Mouse (Mus musculus) kidney, postnatal 36 days (tissue): ENCODE data around the gene Gm3336.

ENCODE experiments used
- DNase-seq, 2 experiments: peaks; one replicate each; pipeline ENCODE4 v3.0.0; 2021 to 2022; ENCODE audit warnings: mixed read lengths in 2 of 2

Gene Gm3336

DNA sequence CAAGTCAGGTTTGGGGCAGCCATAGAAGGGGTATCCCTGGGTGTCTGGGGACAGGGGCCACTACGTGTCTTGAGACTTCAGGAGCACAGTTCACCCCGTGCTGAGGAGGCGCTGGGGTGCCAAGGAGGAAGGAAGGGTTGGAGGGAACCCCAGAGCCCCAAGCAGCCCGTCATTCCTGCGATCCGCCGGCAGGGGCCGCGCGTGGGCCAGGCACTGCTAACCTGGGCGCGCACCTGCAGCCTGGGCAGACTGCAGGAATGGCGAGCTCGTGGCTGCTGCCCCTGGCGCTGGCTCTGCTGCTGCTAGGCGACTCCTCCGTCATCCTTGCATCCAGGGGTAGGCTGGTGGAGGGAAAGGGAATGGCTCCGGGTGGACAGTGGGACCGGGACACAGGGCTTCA lies at the start of gene Gm3336:
TSS of gene Gm3336 (plus strand) at position 247 of the 400 bp plus-strand sequence.
- peak; percentile 72 to 86 for DNase-seq

DNA sequence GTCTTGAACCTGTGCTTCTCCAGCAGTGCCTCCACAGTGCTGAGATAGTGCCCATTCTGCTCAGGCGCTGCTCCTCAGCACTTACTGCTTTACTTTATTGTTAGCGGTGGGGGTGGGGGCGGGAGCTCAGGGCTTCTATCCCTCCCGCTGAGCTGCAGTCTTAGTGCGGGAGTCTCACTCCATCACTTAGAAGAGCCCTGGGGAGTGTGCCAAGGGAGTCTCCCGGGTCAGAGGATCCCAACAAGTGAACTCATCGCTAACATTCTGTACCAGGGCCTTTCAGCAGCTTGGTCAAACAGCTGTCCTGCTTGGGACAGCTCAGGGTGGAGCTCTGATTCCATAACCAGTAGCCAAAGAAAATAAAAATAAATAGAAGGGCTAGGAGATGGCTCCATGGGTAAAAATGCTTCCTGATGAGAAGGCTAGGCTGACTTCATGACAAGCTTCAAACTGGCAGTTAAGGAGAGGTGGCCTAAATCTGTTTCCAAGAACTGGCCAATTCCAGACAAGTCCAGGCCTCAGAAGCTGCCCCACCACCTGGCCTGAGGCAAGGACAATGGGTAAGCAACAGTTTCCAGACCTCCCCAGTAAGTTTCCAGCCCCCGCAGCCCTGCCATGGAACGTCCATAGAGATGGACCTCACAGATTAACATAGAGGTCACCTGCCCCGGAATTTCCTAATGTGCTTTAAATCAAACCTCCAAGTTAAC lies 46.6 kb upstream of the Gm3336 start:
- peak; percentile 65 to 71 for DNase-seq

DNA sequence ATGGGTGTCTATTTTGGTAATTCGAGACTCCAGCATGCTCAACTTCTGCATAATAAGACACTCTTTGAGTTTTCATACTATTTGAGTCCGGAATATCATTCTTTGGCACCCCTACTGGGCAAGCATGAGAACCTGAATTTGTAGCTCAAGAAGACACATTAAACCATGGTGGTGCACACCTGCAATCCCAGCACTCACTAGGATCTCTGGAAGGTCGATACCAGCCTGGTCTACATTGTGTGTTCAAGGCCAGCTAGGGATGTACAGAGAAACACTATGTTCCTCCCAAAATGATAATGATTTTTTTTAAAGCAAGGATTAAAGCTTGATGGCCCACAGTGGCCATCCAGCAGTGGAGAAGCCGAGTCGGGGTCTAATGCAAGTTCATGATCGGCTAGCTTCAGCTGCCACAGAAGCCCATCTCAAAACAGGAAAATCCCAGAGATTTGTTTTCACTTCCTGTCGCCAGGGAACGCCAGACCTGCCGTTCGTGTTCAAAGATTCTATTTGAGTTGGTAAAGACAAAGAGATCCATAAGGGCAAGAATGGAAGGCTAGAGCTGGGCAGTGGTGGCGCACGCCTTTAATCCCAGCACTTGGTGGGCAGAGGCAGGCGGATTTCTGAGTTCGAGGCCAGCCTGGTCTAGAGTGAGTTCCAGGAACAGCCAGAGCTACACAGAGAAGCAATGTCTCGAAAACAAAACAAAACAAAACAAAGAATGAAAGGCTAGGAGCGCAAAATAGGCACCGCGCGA lies 45.8 kb upstream of the Gm3336 start:
- DNase-seq: no peak

DNA sequence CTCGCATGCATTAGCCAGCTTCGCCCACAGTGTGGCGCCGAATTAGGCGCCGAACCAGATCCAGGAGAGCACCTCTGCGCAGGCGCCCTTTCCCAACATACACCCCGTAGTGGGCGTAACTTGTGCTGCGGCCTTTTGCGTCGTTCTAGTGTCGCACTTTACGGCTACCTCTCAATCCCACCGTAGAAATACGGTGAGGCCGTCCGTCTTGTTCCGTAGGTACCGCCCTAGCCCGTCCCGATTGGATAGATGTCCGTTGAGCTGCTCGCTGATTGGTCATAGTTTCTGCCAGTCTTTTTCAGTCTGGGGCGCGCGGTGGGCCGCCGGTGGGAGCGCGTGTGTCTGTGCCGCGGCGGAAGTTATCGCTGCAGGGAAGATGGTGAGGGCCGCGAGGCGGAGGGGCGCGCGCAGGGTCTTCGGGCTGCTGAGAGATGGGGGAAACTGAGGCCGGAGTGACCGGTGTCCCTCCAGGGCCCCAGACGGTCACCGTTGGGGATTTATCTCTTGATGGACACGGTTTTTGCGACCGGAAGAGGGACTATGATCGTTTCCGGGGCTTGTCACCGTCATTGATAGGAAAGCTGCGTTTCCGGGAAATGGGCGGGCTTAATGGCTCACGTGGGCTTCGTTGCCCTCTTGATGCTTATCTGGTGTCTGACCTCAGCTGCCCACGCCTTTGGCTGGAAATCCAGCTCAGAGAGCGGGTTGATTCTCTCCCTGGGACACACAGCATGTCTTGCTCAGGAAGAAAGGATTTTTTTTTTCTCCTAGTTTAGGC lies 45.1 kb upstream of the Gm3336 start, which contains the start of gene Lsm4:
TSS of gene Lsm4 (plus strand) at position 170 of the 778 bp plus-strand sequence.
- peak; percentile 97 to 98 for DNase-seq

DNA sequence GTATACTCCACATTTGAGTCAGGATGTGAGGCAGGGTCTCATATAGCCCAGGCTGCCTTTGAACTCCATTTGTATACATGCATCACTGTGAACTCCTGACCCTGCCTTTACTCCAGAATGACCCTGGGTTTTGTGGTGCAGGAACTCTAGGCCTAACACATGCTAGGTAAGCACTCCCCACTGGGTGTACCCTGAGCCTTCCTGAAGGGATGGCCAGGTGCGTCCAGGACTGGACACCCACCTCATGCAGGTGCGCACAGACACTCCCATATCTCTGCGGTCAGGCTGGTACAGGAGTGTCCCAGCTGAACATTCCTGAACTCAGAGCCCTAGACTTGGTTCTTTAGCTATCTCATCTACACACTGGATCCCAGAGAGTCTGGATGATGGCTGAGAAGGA lies 44.2 kb upstream of the Gm3336 start:
- DNase-seq: no peak

DNA sequence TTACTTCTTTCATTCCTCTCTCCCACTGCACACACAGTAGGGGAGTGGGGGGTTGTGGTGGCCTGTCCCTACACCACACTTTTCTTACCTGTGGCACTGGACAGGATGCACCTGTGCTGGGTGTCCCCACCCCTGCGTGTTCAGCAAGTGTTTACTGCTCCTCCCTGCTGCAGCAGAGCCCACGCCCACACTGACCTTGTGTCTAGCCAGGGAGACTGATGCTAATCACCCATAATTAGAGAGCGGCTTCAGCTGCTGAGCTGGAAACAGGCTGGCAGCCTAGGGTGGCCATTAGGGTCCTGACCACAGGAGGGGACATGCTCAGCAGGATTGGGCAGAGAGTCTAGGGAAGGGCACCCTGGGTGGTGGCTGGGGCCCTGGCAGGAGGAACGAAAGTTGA lies 43.6 kb upstream of the Gm3336 start:
- DNase-seq: no peak

DNA sequence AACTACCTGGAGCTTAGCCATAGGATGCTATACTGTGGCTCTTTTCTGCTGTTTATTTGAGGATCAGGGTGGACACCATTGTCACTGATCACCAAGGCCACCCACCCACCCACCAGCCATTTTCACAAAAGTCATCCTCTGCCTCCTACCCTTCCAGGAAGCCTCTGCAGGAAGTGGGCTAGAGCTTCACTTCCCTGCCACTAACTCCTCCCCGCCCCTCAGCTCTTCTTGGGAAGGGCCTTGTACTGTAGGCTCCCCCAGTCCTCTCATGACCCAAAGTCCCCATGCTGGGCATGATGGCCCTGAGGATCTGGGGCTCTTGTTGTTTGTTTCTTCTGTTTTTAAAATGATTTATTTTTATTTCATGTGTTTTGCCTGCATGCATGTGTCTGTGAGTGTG lies 43.0 kb upstream of the Gm3336 start:
- DNase-seq: no peak

DNA sequence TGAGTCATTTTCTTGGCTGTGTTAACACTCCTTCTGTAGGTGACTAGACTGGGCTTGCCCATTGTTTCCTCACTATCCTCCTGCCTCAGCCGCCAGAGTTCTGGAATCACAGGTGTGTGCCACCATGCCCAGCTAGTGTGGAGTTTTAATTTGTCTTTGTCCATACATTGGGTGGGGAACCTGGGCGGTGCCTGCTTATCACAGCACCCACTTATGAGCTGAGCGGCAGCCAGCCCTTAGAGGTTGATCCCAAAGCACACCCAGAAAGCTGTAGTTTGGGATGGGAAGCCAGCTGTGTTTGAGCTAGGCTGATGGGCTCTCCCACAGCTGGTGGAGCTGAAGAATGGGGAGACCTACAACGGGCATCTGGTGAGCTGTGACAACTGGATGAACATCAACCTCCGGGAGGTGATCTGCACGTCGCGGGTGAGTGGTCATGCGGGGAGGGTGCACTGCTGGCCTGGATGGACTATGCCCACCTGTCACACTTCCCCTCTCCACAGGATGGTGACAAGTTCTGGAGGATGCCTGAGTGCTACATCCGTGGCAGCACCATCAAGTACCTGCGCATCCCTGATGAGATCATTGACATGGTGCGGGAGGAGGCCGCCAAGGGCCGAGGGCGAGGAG lies 40.8 kb upstream of the Gm3336 start:
- peak; percentile 77 to 79 for DNase-seq

DNA sequence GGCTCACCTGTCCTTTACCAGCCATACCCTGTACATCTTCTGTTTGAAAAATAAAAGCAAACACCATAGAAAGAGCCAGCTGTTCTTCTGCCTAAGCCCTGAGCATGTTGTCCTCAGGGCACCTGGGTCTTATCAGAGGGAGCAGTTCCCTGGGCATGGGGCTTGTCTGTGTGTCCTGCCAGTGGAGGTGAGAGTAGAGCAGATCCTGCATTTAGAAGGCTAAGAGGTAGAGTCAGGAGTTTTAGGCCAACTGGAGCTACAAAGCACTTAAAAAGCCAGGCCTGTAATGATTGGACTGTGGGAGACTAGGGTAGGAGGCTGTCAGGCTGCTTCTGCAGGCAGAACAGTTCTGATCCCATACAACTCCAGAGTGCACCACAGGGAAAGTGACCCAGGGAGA lies 39.7 kb upstream of the Gm3336 start:
- no peak for DNase-seq

DNA sequence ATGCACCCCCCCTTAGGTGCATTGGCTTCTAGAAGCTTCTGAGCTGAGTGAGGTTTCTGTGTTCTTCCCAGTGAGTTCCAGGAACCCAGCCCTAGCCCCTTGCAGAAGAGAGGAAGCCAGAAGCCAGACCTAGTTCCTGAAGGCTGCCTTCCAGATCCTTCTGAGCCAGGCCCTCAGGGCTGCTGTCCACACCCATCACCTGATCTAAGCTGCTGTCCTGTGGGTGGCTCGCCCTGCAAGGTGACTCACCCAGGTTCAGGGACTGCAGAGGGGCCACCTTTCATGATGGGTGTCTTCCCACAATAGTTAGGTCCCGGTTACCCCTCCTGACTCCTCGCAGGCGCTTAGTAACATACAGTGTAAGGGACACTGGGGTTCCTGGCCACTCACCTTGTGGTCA lies 38.9 kb upstream of the Gm3336 start:
- no peak for DNase-seq

DNA sequence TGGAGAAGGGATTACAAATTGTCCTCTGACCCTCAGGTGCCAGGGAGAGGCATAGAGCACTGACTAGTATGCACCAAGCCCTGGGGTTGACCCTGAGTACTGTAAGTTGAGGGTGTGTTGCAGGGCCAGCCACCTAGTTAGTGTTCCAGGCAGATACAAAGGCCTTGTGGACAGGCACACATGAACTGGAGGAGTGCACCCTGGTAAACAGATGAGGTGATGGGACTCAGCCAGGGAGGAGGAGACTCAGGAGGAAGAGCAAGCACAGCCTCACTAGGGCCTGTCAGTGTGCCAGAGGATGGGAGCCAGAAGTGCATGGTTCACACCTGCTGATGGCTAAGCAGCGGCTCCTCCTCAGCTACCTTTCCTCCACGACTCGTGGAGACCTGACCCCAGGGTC lies 38.3 kb upstream of the Gm3336 start:
- peak; percentile 89 to 93 for DNase-seq

DNA sequence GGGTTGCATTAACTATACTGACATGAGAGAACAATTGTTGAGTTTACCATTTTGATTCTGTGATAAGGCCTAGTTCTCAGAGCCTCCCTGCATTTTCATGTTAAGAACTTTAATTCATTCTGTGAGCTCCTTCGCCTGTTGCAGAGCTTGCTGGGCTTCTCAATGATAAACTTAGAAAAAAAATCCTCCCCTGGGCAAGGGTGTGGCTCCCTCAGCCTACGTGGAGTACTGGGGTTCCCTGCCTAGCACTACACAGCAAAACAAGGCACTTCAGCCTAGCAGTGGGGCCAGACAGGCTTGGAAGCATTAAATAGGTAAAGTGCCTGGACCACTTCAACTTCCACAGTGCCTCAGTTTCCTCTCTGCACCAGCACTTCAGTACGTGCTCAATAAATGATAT lies 36.9 kb upstream of the Gm3336 start:
- DNase-seq: no peak

DNA sequence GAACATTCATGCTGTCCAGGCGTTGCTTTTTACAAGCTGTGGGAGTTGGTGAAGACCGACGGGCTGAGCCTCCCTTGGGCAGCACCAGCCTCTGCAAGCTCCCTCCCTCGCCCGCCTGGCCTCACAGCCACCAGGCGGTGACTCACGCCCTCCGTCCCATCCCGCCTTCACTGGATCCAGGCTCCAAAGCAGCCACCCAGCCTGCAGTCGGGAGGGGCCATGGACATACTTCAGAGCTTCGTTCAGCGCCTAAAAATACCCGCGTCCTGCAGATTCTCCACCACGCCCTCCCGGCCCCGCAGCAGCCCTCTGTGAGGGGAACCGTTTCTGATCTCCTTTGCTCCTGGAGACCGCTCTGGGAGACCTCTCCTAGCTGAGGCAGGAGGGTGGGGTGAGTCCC lies 36.1 kb upstream of the Gm3336 start:
- DNase-seq: peak; percentile 61 to 65

DNA sequence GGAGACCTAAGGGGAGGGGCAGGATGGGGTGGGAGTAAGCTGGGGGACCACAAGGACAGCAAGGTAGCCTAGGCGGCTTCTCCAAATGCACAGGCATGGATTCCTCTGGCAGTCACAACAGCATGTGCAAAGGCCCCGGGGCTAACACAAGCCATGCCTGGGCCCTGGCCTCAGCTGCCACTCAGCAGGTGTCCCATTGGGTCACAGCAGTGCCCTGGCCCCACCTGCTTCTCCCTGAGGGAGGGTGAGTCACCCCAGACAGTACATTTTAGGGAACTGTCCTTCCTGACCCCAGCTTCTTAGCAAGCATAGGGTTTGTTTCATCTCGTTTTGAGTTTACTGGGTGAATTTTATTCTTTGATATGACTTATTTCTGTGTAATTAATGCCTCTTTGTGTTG lies 35.7 kb upstream of the Gm3336 start:
- DNase-seq: no peak

DNA sequence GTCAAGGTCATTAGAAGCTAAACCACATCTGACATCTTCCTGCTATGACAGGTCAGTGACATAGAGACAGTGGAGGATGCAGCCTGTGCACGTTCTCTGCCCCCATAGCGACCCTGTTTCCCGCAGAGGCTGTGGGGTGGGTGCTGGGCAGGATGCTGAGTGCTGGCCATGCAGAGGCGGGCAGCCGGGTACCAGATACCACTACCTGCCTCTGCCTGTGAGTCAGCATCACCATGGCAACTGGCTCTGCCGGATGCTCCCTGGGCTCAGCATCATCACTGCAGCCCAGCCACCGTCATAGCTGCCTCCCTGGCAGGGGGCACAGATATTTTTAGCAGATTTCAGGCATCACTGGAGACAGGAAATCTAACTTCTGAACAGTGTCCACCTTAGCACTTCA lies 34.1 kb upstream of the Gm3336 start:
- DNase-seq: no peak

DNA sequence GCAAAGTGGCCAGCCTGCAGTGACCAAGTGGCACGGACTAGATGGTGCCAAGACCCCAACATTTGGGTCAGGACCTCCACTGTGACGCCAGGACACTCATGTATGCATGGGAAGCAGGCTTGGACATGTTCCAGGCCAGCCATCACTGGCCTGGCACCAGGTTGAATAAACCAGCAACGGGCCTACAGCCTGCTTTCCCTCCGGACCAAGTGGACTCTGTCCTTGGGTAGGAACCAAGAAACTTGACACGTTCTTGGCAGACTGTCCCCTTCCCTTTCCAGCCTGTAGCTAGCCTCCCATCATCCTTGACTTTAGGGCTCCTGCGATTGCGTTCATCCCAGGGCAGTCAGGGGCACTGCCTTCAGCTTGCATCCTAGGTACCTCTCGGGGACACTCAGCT lies 30.8 kb upstream of the Gm3336 start:
- DNase-seq: peak; percentile 86 to 90

DNA sequence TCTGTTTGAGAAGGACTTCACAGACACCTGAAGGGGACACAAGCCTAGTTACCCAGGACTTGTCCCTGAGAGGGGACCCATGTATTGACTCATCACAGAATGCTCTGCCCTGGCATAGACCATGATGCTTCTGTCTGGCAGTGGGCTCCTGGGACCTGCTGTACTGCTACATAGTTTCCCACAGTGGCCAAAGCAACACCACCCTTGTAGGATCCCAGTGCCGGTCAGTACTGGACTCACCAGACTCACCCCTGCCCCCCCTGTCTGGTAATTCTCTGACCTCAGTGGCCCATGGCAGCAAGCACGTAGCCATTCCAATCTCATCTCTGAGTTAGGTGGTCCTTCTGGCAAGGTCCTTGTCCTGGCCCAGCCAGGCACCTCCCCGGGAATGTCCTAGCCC lies 30.2 kb upstream of the Gm3336 start:
- no peak for DNase-seq

DNA sequence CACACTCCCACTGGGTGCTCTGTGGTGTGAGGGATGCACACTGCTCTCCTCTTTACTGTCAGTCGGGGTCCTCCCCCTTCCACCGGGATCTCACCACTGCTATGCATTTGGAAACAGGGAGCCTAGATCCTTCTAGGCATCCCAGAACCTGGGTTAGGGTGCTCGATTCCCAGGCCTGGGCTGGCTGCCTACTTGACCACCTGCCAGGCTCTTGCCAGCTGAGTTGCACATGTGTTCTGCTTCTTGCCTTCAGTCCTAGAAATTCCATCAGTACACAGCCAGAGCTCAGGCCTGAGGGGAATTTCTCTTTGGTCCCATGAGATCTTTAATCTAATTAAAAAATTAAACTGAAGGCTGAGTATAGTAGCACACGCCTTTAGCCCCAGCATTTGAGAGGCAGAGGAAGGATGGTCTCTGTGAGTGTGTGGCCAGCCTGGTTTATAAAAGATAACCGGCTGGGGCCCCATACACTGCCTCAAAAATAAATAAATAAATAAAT lies 28.4 kb upstream of the Gm3336 start:
- DNase-seq: no peak

DNA sequence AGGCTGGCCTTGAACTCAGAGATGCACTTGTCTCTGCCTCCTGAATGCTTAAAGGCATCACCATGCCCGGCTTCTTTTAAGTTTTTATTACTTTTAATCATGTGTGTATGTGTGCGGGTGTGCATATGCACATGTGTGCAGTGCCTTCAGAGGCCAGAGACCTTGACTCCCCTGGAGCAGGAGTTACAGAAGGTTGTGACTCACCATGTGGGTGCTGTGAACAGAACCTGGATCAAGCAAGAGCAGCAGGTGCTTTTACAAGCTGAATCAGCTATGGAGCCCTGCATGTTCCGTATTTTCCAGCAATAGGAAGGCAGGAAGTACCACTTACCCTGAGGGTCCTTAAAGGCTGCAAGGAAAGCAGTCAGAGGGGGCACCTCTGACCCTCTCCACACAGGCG lies 27.1 kb upstream of the Gm3336 start:
- no peak for DNase-seq

DNA sequence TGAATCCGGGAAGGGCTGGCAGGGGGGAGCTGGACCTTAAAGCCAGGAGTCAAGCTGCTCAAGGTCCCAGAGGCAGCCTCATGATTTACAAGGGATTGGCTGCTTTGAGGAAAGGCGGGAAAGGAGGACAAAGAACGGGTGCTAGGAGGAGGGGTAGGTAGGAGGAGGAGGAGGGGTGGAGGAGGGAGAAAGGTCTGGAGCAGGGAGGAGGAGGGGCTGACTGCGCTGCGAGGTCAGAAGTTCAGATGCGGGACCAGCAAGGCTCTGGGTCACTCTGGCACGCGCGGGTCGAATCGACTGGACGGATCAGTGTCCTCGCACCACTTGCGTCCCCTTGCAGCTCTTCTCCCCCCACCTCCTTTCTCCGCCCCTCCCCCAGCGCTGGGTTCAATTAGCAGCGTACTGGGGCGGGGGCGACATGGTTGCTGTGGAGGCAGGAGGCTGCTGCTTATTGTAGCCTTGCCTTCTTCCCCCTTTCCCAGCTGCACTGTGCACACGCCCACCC lies 26.6 kb upstream of the Gm3336 start:
- peak; percentile 76 to 83 for DNase-seq

DNA sequence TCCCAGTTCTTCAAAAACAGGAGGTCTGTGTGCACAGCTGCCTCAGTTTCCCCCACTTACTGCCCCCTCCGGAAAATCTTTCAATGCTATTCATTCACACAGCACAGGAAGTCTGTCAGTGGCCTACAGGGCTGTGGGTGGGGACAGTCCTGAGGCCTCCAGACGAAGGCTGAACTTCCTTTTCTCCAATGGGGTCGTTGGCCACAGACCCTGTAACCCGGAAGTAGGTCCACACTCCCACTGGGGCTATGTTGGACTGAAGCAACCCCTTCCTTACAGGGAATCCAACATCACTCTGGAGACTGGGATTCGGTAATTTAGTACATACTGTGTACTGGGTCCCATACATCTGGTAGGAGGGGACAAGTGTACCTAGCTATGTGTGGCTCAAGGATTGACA lies 24.7 kb upstream of the Gm3336 start:
- no peak for DNase-seq

DNA sequence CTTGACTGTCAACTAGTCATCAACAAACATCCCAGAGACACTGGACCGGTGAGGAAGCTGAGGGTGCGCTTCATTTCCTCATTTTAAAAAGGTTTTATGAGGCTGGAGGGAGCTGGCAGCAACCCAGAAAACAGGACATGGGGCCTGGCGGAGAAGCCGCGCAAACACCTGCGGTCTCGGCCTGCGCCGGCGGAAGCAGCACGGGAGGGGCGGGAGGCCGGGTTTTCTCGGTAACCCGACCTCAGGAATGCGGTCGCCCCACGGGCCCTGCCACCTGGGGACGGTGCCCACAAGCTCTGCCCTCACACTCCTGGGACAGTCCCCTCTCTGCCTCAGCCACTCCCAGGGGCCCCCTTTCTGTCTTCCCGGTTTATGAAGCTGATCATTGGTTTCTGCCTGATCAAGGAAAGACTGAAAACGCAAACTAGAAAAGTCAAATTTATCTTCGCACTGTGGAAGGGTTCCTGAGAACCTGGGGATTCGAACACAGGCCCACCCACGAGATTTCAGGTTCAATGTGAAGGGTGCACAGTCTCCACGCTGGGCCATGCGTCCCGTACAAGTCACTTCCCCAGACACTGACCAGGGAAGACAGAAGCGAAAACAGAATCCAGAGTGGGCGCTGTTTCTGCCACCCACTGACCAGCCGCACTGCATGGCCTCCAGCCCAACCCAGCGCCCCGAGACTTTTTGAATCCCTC lies 22.9 kb upstream of the Gm3336 start:
- DNase-seq: peak; percentile 66 to 80
